Mouse (Mus musculus) monocyte, adult 2 months (primary cell): ENCODE measurements around the gene Pctp.

ENCODE experiments used
- DNase-seq, 2 experiments: peaks; one replicate each; pipeline ENCODE4 v3.0.0; 2022; ENCODE audit warnings: low spot score in 2 of 2, low read depth in 1 of 2

Gene Pctp

GRCm38 (mm10) chr11:90007791-90008531 is 5.3 kb upstream of the Pctp start:
- no peak for DNase-seq

- no peak for DNase-seq
Observed at GRCm38 (mm10) chr11:90006111-90006510, 3.4 kb upstream of the Pctp start.

- DNase-seq: no peak
Observed at GRCm38 (mm10) chr11:90003386-90003785, 692 bp upstream of the Pctp start.

- DNase-seq: no peak
Observed at GRCm38 (mm10) chr11:90002987-90003348, 274 bp upstream of the Pctp start.

GRCm38 (mm10) chr11:90001396-90002230 is 1.1 kb downstream of the Pctp start:
- DNase-seq: no peak

- no peak for DNase-seq
Observed at GRCm38 (mm10) chr11:90000666-90001065, 2.0 kb downstream of the Pctp start.

- no peak for DNase-seq
Observed at GRCm38 (mm10) chr11:89998996-89999770, 3.5 kb downstream of the Pctp start.

- no peak for DNase-seq
Observed at GRCm38 (mm10) chr11:89996856-89997255, 5.8 kb downstream of the Pctp start.

- no peak for DNase-seq
Observed at GRCm38 (mm10) chr11:89996406-89996805, 6.3 kb downstream of the Pctp start.

- no peak for DNase-seq
Observed at GRCm38 (mm10) chr11:89995596-89995995, 7.1 kb downstream of the Pctp start.

- no peak for DNase-seq
Observed at GRCm38 (mm10) chr11:89994706-89995105, 8.0 kb downstream of the Pctp start.

GRCm38 (mm10) chr11:89991661-89992060 is 11.0 kb downstream of the Pctp start:
- no peak for DNase-seq

GRCm38 (mm10) chr11:89988936-89989589 is 13.6 kb downstream of the Pctp start:
- DNase-seq: peak; percentile 19 to 30

GRCm38 (mm10) chr11:89986516-89986915 is 16.2 kb downstream of the Pctp start:
- DNase-seq: no peak

GRCm38 (mm10) chr11:89985200-89986187 is 17.2 kb downstream of the Pctp start:
- DNase-seq: no peak

GRCm38 (mm10) chr11:89984436-89984835 is 18.3 kb downstream of the Pctp start:
- DNase-seq: no peak

- DNase-seq: no peak
Observed at GRCm38 (mm10) chr11:89982918-89983317, 19.8 kb downstream of the Pctp start.

GRCm38 (mm10) chr11:89980106-89980505 is 22.6 kb downstream of the Pctp start:
- no peak for DNase-seq

- DNase-seq: no peak
Observed at GRCm38 (mm10) chr11:89978914-89979818, 23.5 kb downstream of the Pctp start.
